Mouse (Mus musculus): ENCODE results near the gene Ttll7.

DNA sequence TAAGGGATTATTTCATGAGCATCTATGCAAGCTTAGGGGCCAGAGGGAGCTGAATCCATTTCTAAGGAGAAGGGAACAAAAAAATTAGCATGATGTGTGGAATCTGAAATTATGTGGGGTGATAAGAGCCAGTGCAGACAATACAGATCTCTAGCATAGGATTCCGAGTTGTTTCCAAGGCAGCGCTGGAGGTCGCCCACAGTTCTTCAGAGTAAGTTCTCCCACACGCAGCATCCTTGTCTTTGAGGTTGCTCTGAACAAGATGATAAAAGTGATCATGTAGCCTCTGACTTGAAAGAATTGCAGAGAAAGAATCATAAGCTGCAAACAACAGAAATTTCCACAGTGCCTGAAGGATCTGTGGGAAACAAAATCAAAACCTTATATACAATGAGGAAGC, 31.4 kb upstream of the Ttll7 start:
- TF ChIP-seq CTCF (IDR thresholded peaks at IDR 0.05; ENCODE audit: control insufficient read depth, insufficient read depth, low read length) (no peak), POLR2A (IDR thresholded peaks at IDR 0.05; ENCODE audit: borderline replicate concordance, control insufficient read depth, low read depth, low read length) (no peak)

All from bone marrow, adult 2 months (tissue).